Mouse (Mus musculus) olfactory bulb, adult 2 months (tissue): ENCODE data around the gene Cnot3.

Experiments
- CTCF ChIP-seq: fragments of 200-500 bp; IDR thresholded peaks from 2 replicates; pipeline ENCODE4 v1.5.1; 2012; ENCODE audit warnings: low read depth, mild to moderate bottlenecking, low read length, moderate library complexity; ENCODE audit not compliant: insufficient read depth
- POLR2A ChIP-seq: fragments of 200-500 bp; IDR thresholded peaks from 2 replicates; pipeline ENCODE4 v1.6.1; 2012; ENCODE audit warnings: mild to moderate bottlenecking, low read depth, low read length, moderate library complexity; ENCODE audit not compliant: insufficient read depth

- no peak for TF ChIP-seq CTCF
- no peak for TF ChIP-seq POLR2A
Observed at GRCm38 (mm10) chr7:3675228-3675548, 30.1 kb downstream of the Cnot3 start.
